Mouse (Mus musculus) lung, postnatal 4 days (tissue): ENCODE data around the gene Ntrk2.
"Not testable (repeated sequence)": the region's sequence is repeated elsewhere in the genome, so short reads cannot be mapped to it uniquely, and the experiment has no call there.

Experiments
- DNase-seq, 2 experiments: peaks; one replicate each; pipeline ENCODE4 v3.0.0; 2021

Ntrk2 gene

GRCm38 (mm10) chr13:58972511-58972910, 166.1 kb downstream of the Ntrk2 start:
- no peak for DNase-seq

GRCm38 (mm10) chr13:58996447-58996846, 190.1 kb downstream of the Ntrk2 start:
- no peak for DNase-seq

DNA sequence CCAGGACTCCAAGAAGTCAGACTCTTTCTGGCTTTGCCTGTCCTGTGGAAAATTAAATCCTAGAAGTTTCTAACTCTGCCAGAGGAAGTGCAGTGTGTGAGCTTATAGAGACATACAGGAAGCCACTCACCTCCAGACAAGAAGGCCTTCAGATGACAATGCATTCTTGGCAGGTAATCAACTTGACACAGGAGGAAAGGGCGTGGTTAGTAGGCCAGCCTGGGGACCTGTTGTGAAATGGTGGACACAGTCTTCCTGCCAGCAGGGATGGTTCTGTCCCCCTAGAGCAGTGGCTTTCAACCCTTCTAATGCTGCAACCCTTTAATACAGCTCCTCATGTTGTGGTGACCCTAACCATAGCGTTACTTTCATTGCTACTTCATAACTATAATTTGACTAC, 191.4 kb downstream of the Ntrk2 start:
- DNase-seq, result no peak

- DNase-seq, result no peak
These were observed 193.1 kb downstream of the Ntrk2 start for GRCm38 (mm10) chr13:58999373-59000053.

- no peak for DNase-seq
These were observed 196.8 kb downstream of the Ntrk2 start for GRCm38 (mm10) chr13:59002943-59003806.

DNA sequence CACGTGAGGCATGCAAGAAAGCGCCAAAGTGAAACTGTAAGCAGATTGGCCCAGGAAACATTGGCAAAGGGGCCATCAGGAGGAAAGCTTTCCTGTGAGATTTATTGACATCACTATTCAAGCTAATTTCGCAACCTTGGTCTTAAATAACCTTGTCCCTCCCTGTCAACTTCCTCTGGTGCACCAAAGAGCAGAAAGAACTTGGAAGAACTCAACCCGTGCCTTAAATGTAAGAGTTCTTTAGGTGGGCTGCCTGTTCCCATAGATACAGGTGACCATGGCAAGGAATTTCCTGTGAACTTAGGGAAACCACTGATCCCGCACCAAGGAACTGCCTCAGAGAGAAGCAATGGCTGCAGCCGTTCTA, 197.4 kb downstream of the Ntrk2 start:
- DNase-seq, result no peak

DNA sequence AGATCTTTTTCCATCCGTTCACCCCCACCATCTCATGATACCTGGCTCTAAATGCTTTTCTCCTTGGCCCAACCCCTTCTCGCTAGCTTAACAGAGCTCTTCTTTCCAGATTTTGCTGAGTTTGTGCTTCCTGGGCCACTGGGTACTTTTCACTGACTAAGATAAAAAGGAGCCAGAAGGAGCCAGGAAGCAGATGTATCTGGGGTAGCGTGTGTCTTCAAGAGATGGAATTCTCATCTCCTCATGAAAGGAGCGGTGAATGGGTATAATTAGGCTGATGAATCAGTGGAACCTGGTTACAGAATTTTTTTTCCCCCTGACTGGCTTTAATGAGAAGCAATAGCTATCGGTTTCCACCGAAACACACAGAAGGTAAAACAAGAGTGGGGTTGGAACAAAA, 198.2 kb downstream of the Ntrk2 start:
- no peak for DNase-seq

GRCm38 (mm10) chr13:59009855-59010254, 203.5 kb downstream of the Ntrk2 start:
- no peak for DNase-seq

- peak; percentile 15 to 61 for DNase-seq
These were observed 204.6 kb downstream of the Ntrk2 start for GRCm38 (mm10) chr13:59010893-59011529.

DNA sequence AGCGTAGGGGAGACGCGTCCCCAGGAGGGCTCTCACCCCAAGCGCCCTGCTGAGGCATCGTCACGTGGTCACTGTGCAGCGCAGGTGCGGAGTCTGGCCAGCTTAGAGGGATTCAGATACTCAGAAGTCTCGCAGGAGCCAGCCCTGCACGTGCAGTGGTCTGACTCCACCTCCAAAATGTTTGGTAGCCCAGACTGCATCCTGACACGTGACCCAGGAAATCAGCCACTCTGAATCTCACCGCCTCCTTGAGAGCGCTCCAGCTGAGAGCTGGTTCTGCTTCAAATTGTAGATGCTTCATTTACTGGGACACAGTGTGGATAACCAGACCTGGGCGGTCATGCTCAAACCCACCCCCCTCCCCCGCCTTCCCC, 205.1 kb downstream of the Ntrk2 start:
- DNase-seq, result peak; percentile 67 to 78

DNA sequence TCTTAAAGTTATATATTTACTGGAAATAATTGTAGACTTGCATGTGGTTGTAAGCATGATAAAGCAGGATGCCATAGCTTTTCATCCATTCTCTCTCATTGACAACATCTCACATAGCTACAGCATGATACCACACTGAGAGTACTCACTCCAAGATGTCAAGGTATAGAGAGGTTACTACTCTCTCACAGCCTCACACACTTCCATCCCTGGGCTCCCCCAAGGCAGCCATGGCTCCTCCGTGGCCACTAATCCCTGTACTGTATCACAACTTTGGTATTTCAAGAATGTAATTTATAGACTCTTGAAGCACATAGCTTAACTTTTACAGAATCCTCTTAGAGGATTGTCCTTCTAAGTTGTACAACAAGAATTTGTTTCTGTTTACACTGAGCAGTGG, 209.0 kb downstream of the Ntrk2 start:
- no peak for DNase-seq

- DNase-seq, result no peak
These were observed 210.8 kb downstream of the Ntrk2 start for GRCm38 (mm10) chr13:59017121-59017520.

GRCm38 (mm10) chr13:59022251-59023042, 216.1 kb downstream of the Ntrk2 start:
- no peak for DNase-seq

DNA sequence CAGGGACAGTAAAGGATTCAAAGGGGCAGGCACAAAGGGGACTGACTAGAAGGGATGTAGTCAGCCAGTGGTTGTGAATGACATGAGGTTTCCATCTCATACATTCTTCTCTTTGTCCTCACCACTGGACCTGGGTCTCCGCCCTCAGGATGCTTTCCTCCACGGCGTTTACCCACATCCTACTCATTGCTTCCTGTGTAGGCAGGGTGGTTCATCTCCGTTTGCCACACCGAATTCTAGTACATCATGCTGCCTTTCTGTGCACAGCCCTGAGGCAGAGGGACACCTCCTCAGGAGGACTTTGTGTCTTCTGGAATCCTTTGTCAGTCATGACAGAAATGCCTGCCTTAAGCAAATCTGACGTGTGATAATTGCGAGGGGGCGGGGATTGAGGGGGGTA, 219.3 kb downstream of the Ntrk2 start:
- no peak for DNase-seq

GRCm38 (mm10) chr13:59027436-59027835, 221.1 kb downstream of the Ntrk2 start:
- no peak for DNase-seq

DNA sequence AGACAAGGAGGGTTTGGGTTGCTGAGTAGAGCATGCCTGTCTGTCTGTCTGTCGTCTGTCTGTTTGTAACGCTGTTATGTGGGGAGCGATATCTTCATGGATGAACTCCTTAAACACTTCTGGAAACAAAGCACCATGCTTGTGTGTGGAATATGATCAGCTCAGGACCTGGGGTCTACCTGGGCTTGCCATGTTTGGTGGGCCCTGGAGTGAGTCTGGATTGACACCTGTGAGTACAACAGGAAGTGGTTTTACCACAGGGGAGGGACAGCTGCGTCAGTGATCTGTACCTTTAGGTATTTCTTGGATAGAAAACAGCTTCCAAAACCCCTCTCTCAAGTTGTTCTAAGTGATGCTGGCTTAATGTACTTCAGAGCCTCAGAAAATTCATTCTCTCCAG, 222.2 kb downstream of the Ntrk2 start:
- no peak for DNase-seq

DNA sequence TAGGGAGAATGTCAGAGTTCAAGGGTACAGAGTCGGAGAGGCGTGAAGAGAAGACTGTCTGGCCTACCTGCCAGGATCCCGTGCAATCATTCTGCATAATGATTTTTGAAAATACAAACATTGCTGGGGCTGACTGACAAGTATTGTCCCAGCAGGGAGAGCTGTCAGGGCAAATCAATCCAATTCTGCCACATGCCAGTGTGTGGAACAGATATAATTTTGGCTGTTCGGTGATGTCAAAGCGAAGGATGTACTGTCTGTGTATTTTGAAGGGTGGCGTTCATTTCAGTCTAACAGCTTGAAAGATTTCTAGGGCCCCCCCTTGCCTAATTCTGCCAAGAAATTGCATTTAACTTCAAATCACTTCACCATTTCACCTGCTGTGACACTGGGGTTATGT, 224.2 kb downstream of the Ntrk2 start:
- DNase-seq, result no peak

DNA sequence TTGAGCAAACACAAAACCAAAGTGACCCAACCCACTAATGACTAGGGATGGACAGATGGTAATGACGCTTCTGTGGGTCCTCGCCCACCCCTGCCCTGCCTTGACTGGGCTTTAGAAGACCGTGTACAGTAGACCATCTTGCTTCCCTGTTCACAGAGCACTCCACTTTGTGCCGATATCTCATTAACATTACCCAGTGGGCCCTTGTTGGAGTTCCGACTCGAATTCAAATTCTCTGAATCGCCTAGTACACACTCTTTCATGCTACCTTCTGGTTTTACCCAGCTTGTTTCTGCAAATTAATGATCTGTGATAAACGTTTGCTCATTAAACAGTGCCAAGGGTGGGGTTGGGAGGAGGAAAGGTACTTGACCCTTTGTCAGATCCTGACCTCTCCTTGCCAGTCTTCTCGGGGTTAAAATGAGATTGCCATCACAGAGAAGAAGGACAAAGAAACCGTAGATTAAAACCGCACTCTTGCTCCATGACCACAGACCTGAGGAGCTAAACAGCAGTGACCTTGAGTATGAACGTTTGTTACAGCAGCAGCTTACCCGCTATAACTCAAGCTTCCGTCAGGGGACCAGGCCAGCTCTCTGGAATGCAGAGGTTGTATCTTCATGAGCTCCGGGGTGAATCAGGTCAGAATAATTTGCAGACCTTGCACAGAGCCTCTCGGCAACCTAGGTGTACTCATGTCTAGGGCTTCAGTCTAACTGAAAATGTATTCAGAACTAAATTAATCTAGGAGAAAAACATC, 234.0 kb downstream of the Ntrk2 start:
- DNase-seq, result no peak

DNA sequence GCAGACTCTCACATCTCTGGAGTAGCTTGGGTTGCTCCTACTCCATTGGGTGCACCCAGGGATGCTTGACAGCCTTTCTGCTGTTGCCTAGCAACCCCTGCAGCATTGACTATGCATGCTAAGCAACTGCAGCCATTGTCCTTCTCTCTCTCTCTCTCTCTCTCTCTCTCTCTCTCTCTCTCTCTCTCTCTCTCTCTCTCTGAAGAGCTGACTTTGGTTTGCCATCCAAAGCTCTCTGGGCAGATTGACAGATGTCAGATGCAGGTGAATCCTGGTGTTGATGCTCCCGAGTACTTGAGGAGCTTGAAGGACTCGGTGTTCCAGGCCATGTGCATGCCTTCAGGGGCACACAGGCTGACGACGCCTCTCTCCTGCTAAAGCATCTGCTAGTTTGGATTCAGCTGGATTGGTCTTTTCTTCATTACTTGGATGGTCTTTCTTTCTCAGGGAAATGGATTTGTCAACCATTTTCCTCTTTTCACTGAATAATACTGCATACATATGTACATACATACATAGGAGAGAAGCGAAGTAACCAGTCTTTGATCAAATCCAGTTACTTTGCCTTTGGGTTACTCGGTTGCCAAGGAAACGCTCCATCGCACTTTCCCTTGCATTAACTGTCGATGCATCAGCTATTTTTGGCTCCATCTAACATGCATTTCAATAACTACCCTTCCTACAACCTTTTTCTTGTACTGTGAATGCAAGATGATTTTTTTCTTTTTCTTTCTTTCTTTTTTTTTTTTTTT, 234.8 kb downstream of the Ntrk2 start:
- DNase-seq, result no peak

GRCm38 (mm10) chr13:59052188-59052587, 245.8 kb downstream of the Ntrk2 start:
- DNase-seq, result no peak

- not testable (repeated sequence) for DNase-seq
These were observed 248.0 kb downstream of the Ntrk2 start for GRCm38 (mm10) chr13:59054331-59054730.

DNA sequence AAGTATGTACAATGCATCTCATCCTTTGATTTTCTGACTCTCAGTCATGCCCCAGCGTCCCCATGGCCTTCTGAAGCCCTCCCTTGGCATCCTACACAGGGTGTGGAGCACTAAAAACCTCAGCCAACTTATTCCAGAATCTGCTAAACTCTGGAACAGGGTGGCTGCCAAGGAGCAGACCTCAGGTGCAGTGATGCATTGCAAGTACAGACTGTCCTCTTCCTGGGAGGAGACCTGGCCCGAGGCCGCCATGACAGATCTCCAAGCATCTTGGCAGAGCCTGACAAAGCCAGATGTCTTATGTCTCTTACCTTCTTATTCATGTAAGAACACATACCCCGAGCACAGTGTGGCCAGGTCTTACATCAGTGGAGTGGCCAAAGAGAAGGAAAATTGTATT, 250.5 kb downstream of the Ntrk2 start:
- no peak for DNase-seq
